Mouse (Mus musculus): ENCODE data around the gene Car14. TPM values are rescaled to one million over a fixed set of nuclear protein-coding genes. Genes with fewer than 3 reads are reported as not detected.

Gene Car14
- total and polyA plus RNA-seq, 3 experiments, result 0.15 to 0.38 TPM; not detected in 1

- peak within 1 kb of the TSS; percentile 59 to 82 for H3K4me3 ChIP-seq (ENCODE audit: control insufficient read depth in 1 of 2, insufficient read depth in 1 of 2, low read depth in 2 of 2, low read length in 2 of 2)
- peak; percentile 92 for DNase-seq (ENCODE audit: low read depth, low spot score)
- H3K36me3 ChIP-seq (ENCODE audit: control insufficient read depth in 1 of 2, insufficient read depth in 2 of 2, low read length in 2 of 2), result peaks cover 0 to 16% of the 10 kb centered on the region in 2 experiments; a peak in 2 of 4 replicates
- no peaks in the 10 kb centered on the region for H3K9me3 ChIP-seq (replicated peaks; ENCODE audit: insufficient read depth, low read length)
- peaks cover 11% of the 10 kb centered on the region for H3K79me2 ChIP-seq (ENCODE audit: control insufficient read depth, insufficient read depth, low read length, poor library complexity)
- H3K27ac ChIP-seq (ENCODE audit: control insufficient read depth, low read depth, low read length), result peak within 1 kb of the TSS; percentile 79
- H3K9ac ChIP-seq (ENCODE audit: control insufficient read depth, low read depth, low read length, poor library complexity, severe bottlenecking), result peak within 1 kb of the TSS; percentile 66
- no peaks in the 10 kb centered on the region for H3K27me3 ChIP-seq (ENCODE audit: control insufficient read depth in 1 of 2, insufficient read depth in 2 of 2, low read length in 2 of 2)
- peaks cover 12 to 20% of the 10 kb centered on the region in 2 experiments for H3K4me1 ChIP-seq (ENCODE audit: control insufficient read depth in 1 of 2, insufficient read depth in 2 of 2, low read length in 2 of 2)
- peak; percentile 53; the same call in 1 of the 2 replicates for TF ChIP-seq HCFC1 (IDR thresholded peaks at IDR 0.05; ENCODE audit: low read depth, low read length)
- peak; percentile 37 for TF ChIP-seq MXI1 (IDR thresholded peaks at IDR 0.05; ENCODE audit: low read depth, low read length)
- no peak for TF ChIP-seq TCF12 (IDR thresholded peaks at IDR 0.05; ENCODE audit: low read depth, low read length)
- TF ChIP-seq EP300 (IDR thresholded peaks at IDR 0.05; ENCODE audit: low read depth in 1 of 2, low read length in 2 of 2), result no peak; a peak in 1 of 4 replicates
- TF ChIP-seq TBP (IDR thresholded peaks at IDR 0.05; ENCODE audit: low read depth, low read length), result peak; percentile 79; the same call in 1 of the 2 replicates
- no peak for TF ChIP-seq CHD1 (IDR thresholded peaks at IDR 0.05; ENCODE audit: low read depth, low read length)
- peak; percentile 59; the same call in 1 of the 2 replicates for TF ChIP-seq NELFE (IDR thresholded peaks at IDR 0.05; ENCODE audit: low read depth, low read length)
- no peak for TF ChIP-seq MAFK (IDR thresholded peaks at IDR 0.05; ENCODE audit: borderline replicate concordance, low read depth, low read length)
- no peak for TF ChIP-seq ZNF384 (IDR thresholded peaks at IDR 0.05; ENCODE audit: low read depth, low read length)
- no peak for TF ChIP-seq CHD2 (IDR thresholded peaks at IDR 0.05; ENCODE audit: low read length)
- TF ChIP-seq MAX (IDR thresholded peaks at IDR 0.05; ENCODE audit: low read length), result peak; percentile 65; the same call in 1 of the 2 replicates
- TF ChIP-seq ETS1 (IDR thresholded peaks at IDR 0.05; ENCODE audit: low read depth, low read length), result 0 out of 2 replicates have a peak, but pooled peaks have one; percentile 51
- no peak for TF ChIP-seq ZC3H11A (IDR thresholded peaks at IDR 0.05; ENCODE audit: low read depth, low read length)
- TF ChIP-seq GABPA (IDR thresholded peaks at IDR 0.05; ENCODE audit: low read depth, low read length), result no peak
- peak; percentile 68; the same call in 1 of the 2 replicates for TF ChIP-seq MAZ (IDR thresholded peaks at IDR 0.05; ENCODE audit: low read depth, low read length)
- no peak; the same call in 1 of the 2 replicates for TF ChIP-seq ELF1 (IDR thresholded peaks at IDR 0.05; ENCODE audit: low read depth, low read length)
- no peak for TF ChIP-seq USF2 (IDR thresholded peaks at IDR 0.05; ENCODE audit: borderline replicate concordance in 1 of 2, insufficient read depth in 1 of 2, low read depth in 1 of 2, low read length in 2 of 2)
- TF ChIP-seq BHLHE40 (IDR thresholded peaks at IDR 0.05; ENCODE audit: borderline replicate concordance, low read depth, low read length), result 0 out of 2 replicates have a peak, but pooled peaks have one; percentile 35
- TF ChIP-seq JUND (IDR thresholded peaks at IDR 0.05; ENCODE audit: low read depth, low read length), result 0 out of 2 replicates have a peak, but pooled peaks have one; percentile 21
- TF ChIP-seq RAD21 (IDR thresholded peaks at IDR 0.05; ENCODE audit: low read depth, low read length), result no peak
- peak; percentile 39; the same call in 1 of the 2 replicates for TF ChIP-seq MYC (IDR thresholded peaks at IDR 0.05; ENCODE audit: low read depth, low read length)
- peak in 1 of 2 experiments; percentile 69; a peak in 2 of 4 replicates for TF ChIP-seq POLR2A (IDR thresholded peaks at IDR 0.05; ENCODE audit: control insufficient read depth in 1 of 2, insufficient read depth in 1 of 2, low read depth in 1 of 2, low read length in 2 of 2, poor library complexity in 1 of 2)
- TF ChIP-seq ZMIZ1 (IDR thresholded peaks at IDR 0.05; ENCODE audit: low read depth, low read length), result no peak
- TF ChIP-seq POLR2AphosphoS2 (IDR thresholded peaks at IDR 0.05; ENCODE audit: low read length), result no peak
- no peak; the same call in none of the 2 replicates for TF ChIP-seq SIN3A (IDR thresholded peaks at IDR 0.05; ENCODE audit: low read length)
- 0 out of 2 replicates have a peak, but pooled peaks have one; percentile 54 for TF ChIP-seq UBTF (IDR thresholded peaks at IDR 0.05; ENCODE audit: borderline replicate concordance, insufficient read depth, low read depth, low read length)
Observed at GRCm38 (mm10) chr3:95891211-95892065, 13.1 kb downstream of the Car14 start, which contains the start of gene BC028528. BC028528 (minus strand) TSS chr3:95892005.

All from MEL (cell line).